Mouse (Mus musculus): Measurements from ENCODE around the gene Utp6.
"Not testable (repeated sequence)": the region's sequence is repeated elsewhere in the genome, so short reads cannot be mapped to it uniquely, and the experiment has no call there.

Gene Utp6

GRCm38 (mm10) chr11:79962125-79962876 is at the start of gene Utp6:
Utp6 (minus strand) TSS chr11:79962390.
- in situ Hi-C loops (cut with MboI, MseI): no loop called here

GRCm38 (mm10) chr11:79994271-79994988 is 32.2 kb upstream of the Utp6 start:
- in situ Hi-C loops (cut with MboI, MseI): no loop called here

- in situ Hi-C loops (cut with MboI, MseI): no loop called here
Observed at GRCm38 (mm10) chr11:79993356-79994270, 31.4 kb upstream of the Utp6 start.

- in situ Hi-C loops (cut with MboI, MseI): no loop called here
Observed at GRCm38 (mm10) chr11:79992592-79993355, 30.6 kb upstream of the Utp6 start, which contains the start of gene Suz12. Suz12 (plus strand) TSS chr11:79993106.

GRCm38 (mm10) chr11:79992035-79992591 is 29.9 kb upstream of the Utp6 start:
- in situ Hi-C loops (cut with MboI, MseI): no loop called here

- in situ Hi-C loops (cut with MboI, MseI): no loop called here
Observed at GRCm38 (mm10) chr11:79991600-79991999, 29.4 kb upstream of the Utp6 start.

- in situ Hi-C loops (cut with MboI, MseI): no loop called here
Observed at GRCm38 (mm10) chr11:79990120-79990519, 27.9 kb upstream of the Utp6 start.

- in situ Hi-C loops (cut with MboI, MseI): no loop called here
Observed at GRCm38 (mm10) chr11:79987896-79988295, 25.7 kb upstream of the Utp6 start.

- in situ Hi-C loops (cut with MboI, MseI): no loop called here
Observed at GRCm38 (mm10) chr11:79986886-79987285, 24.7 kb upstream of the Utp6 start.

- in situ Hi-C loops (cut with MboI, MseI): not testable (repeated sequence)
Observed at GRCm38 (mm10) chr11:79977747-79978146, 15.6 kb upstream of the Utp6 start.

- in situ Hi-C loops (cut with MboI, MseI): not testable (repeated sequence)
Observed at GRCm38 (mm10) chr11:79977061-79977460, 14.9 kb upstream of the Utp6 start.

- in situ Hi-C loops (cut with MboI, MseI): not testable (repeated sequence)
Observed at GRCm38 (mm10) chr11:79976645-79977044, 14.5 kb upstream of the Utp6 start.

- in situ Hi-C loops (cut with MboI, MseI): no loop called here
Observed at GRCm38 (mm10) chr11:79976222-79976621, 14.0 kb upstream of the Utp6 start.

- in situ Hi-C loops (cut with MboI, MseI): no loop called here
Observed at GRCm38 (mm10) chr11:79975377-79975776, 13.2 kb upstream of the Utp6 start.

- in situ Hi-C loops (cut with MboI, MseI): no loop called here
Observed at GRCm38 (mm10) chr11:79973626-79974476, 11.7 kb upstream of the Utp6 start.

- in situ Hi-C loops (cut with MboI, MseI): no loop called here
Observed at GRCm38 (mm10) chr11:79973133-79973532, 10.9 kb upstream of the Utp6 start.

GRCm38 (mm10) chr11:79967752-79968151 is 5.6 kb upstream of the Utp6 start:
- in situ Hi-C loops (cut with MboI, MseI): no loop called here

GRCm38 (mm10) chr11:79965896-79966295 is 3.7 kb upstream of the Utp6 start:
- in situ Hi-C loops (cut with MboI, MseI): no loop called here

GRCm38 (mm10) chr11:79963212-79963974 is 1.2 kb upstream of the Utp6 start:
- in situ Hi-C loops (cut with MboI, MseI): no loop called here
